Mouse (Mus musculus) erythroblast, embryonic 14.5 days (primary cell): ENCODE measurements around the gene Zfp366. TPM values are rescaled to one million over a fixed set of nuclear protein-coding genes. Genes with fewer than 3 reads are reported as not detected.

Experiments
- H3K27me3 ChIP-seq: 2 replicates; pipeline ENCODE4 v1.6.1; 2012; ENCODE audit warnings: inconsistent platforms; ENCODE audit not compliant: control insufficient read depth
- H3K36me3 ChIP-seq: 2 replicates; pipeline ENCODE4 v1.6.1; 2012; ENCODE audit warnings: mild to moderate bottlenecking, inconsistent platforms; ENCODE audit not compliant: control insufficient read depth
- H3K4me1 ChIP-seq: 2 replicates; pipeline ENCODE4 v1.6.1; 2012; ENCODE audit warnings: inconsistent platforms; ENCODE audit not compliant: control insufficient read depth
- H3K4me3 ChIP-seq: replicated peaks from 2 replicates; pipeline ENCODE3; 2012; ENCODE audit warnings: moderate library complexity, mild to moderate bottlenecking, inconsistent platforms
- H3K9me3 ChIP-seq: 2 replicates; pipeline ENCODE4 v1.6.1; 2012; ENCODE audit warnings: low read length, inconsistent platforms, mixed read lengths; ENCODE audit not compliant: control insufficient read depth
- GATA1 ChIP-seq: IDR thresholded peaks from 2 replicates; pipeline ENCODE4 v1.6.1; 2012; ENCODE audit warnings: low read length, inconsistent platforms, mixed read lengths
- TAL1 ChIP-seq: IDR thresholded peaks from 3 replicates; pipeline ENCODE4 v1.6.1; 2012; ENCODE audit warnings: low read length, inconsistent platforms, mixed read lengths
- polyA plus RNA-seq: library from polyadenylated mRNA; stranded (reverse); fragments of >175 nt; gene quantifications from 2 replicates; pipeline ENCODE4 v1.2.3, GENCODE M21; 2012

The Zfp366 gene
- polyA plus RNA-seq, 1 experiment = not detected

DNA sequence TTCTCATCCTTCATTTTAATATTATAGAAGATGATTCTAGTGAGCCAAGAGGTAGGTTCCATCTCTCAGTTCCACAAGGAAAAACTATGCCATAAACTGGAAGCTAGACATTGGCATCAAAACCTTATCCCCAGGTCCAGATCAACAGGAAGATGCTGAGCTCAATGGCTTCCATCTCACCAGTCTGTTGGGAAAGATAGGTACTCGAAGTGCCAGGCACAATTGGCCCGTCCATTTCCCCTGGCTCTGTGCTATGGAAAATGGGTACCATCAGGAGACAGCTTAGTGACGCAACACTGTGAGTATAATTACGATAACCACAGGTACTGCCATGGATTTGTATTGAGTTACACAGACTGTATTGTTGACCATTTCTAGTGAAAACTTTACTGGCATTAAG lies 72.3 kb downstream of the Zfp366 start:
- no peak overlapping the region for H3K4me3 ChIP-seq
- H3K27me3 ChIP-seq = no peaks in the 10 kb centered on the region
- no peaks in the 10 kb centered on the region for H3K4me1 ChIP-seq
- TF ChIP-seq TAL1 (no peak), GATA1 (no peak)
- no peaks in the 10 kb centered on the region for H3K9me3 ChIP-seq
- H3K36me3 ChIP-seq = no peaks in the 10 kb centered on the region

DNA sequence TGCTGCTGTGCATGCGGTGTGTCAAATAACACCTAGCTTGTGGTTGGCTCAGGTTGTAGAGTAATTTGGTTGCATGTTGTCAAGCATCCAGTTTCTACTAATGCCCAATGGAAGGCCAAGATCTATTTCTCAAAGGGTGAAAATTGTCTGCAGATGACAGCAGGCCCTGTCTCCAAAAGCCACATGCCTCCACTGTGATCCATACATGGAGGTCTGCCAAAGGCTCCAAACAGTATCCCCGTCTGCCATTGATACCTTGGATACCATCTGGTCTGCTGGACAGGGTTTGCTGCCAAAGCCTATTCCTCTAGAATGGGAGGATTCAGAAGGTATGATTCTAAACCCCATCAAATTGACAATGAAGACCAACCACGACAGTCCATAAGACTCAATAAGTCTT lies 74.1 kb downstream of the Zfp366 start:
- Histone ChIP-seq H3K27me3 (no peaks in the 10 kb centered on the region), H3K9me3 (no peaks in the 10 kb centered on the region), H3K4me1 (no peaks in the 10 kb centered on the region), H3K36me3 (no peaks in the 10 kb centered on the region), H3K4me3 (no peak overlapping the region)
- TF ChIP-seq TAL1 (no peak), GATA1 (no peak)

DNA sequence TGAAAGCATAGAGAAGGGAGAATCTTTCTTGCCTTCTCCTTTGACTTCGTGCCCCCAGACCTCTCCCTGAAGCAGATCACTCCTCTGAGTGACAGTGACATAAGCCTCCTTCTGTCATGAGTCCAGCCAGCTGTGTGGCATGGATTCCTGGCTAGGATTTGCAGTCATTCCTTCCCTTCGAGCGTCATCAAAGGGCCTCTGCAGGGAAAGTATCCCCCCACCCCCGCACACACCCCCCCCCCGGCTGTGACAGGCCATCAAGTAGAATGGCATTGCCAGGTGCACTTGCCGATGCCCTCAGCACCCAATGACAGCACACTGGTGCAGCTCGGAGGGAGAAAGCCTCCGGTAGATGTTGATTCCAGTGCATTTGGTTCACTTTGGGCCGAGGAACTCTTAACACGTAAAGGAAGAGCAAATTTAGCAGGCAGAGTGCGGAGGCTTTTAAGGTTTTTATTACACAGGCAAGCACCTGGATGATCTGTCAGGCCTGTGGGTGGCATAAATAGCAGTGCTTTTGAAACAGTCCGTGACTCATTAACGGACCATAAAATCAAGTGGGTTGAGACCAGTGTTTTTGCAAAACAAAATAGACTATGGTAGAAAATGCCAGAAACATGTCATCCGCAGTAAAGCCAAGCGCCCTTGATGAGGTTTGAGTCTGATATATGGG lies 75.0 kb downstream of the Zfp366 start:
- no peaks in the 10 kb centered on the region for H3K36me3 ChIP-seq
- H3K9me3 ChIP-seq = no peaks in the 10 kb centered on the region
- no peak overlapping the region for H3K4me3 ChIP-seq
- no peaks in the 10 kb centered on the region for H3K27me3 ChIP-seq
- no peaks in the 10 kb centered on the region for H3K4me1 ChIP-seq
- TF ChIP-seq TAL1 (no peak), GATA1 (no peak)

DNA sequence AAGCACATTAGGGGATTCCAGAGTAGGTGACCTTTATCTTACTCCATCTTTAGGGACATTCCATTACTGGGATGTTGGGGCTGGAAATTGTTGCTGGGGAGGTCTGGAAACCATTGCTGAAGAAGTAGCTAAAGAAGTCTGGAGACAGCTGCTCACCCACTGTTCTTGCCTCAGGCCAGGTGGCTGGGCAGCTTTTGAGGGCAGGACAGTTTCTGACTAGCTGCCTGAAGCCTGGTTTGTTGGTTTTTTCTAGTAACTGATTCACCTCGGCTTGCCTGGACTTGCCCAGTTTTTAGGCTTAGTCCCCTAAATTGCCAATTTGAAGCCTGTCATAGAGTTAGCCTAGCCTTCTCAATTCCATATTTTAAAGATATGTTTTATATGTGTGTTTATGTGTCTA lies 77.8 kb downstream of the Zfp366 start:
- Histone ChIP-seq H3K9me3 (no peaks in the 10 kb centered on the region), H3K4me3 (no peak overlapping the region), H3K4me1 (no peaks in the 10 kb centered on the region), H3K27me3 (no peaks in the 10 kb centered on the region), H3K36me3 (no peaks in the 10 kb centered on the region)
- TF ChIP-seq TAL1 = no peak
- TF ChIP-seq GATA1 = no peak

DNA sequence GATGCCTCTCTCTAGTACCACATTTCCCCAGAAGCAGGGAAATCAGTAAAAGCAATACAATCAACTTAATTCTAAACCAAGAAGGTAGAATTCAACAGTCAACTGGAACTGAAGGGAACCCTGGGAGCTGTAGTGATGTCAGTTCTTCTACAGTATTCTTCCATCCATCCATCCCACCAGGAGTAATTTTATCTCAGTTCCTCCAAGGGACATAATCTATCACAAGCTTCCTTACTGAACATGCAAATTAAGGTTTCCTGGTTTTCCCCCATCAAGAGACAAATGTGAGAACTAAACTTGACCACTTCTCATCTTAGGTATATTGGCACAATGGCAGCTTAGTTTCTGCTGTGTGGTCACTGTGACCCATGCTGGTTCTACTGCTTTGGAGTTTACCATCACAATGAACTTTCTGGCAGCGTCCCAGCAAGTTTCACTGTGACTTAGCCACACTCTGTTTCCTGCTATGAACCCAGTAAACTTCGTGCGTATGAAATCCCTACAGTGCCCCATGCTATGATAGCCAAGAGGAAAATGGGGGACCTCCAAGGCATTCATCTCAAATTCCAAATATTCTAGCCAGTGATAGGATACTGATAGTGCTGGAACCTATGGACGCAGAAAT lies 78.6 kb downstream of the Zfp366 start:
- Histone ChIP-seq H3K4me1 (no peaks in the 10 kb centered on the region), H3K9me3 (no peaks in the 10 kb centered on the region), H3K4me3 (no peak overlapping the region), H3K36me3 (no peaks in the 10 kb centered on the region), H3K27me3 (no peaks in the 10 kb centered on the region)
- TF ChIP-seq TAL1 = no peak

DNA sequence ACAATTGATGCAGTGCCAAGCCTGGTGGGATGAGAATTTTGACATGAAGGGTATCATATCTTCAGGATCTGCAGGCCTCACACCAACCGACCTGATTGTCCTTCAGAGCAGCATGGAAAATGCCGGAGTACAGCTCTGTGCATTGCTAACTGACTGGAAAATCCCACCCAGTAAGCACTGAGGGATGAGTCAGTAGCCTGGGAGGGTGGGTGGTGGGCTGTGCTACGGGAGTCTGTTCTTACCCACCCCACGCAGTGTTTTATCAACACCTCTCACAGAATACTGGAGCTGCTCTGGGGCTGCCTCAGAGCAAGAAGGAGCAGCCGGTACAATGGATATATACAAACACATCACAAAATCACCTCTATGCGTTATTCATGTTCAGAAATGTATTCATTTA lies 79.9 kb downstream of the Zfp366 start:
- Histone ChIP-seq H3K36me3 (no peaks in the 10 kb centered on the region), H3K9me3 (no peaks in the 10 kb centered on the region), H3K4me1 (no peaks in the 10 kb centered on the region), H3K4me3 (no peak overlapping the region), H3K27me3 (no peaks in the 10 kb centered on the region)
- TF ChIP-seq TAL1 = no peak
- TF ChIP-seq GATA1 = no peak

DNA sequence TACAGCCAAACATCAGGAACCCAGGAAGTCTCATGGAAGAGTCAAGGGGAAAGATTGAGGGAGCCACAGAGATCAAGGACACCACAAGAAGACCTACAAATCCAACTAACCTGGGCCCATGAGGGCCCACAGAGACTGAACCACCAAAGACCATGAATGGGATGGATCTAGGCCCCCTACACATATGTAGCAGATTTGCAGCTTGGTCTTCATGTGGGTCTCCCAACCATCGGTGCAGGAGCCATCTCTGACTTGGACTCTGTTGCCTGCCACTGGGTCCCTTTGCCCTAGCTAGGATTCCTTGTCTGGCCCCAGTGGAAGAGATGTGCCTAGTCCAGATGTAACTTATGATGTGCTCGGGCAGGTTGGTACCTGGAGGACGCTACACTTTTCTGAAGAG lies 87.4 kb downstream of the Zfp366 start:
- H3K27me3 ChIP-seq = no peaks in the 10 kb centered on the region
- TF ChIP-seq TAL1 (no peak), GATA1 (no peak)
- H3K4me3 ChIP-seq = no peak overlapping the region
- H3K4me1 ChIP-seq = no peaks in the 10 kb centered on the region
- no peaks in the 10 kb centered on the region for H3K36me3 ChIP-seq
- peaks cover 5% of the 10 kb centered on the region; the same call in 1 of the 2 replicates for H3K9me3 ChIP-seq

DNA sequence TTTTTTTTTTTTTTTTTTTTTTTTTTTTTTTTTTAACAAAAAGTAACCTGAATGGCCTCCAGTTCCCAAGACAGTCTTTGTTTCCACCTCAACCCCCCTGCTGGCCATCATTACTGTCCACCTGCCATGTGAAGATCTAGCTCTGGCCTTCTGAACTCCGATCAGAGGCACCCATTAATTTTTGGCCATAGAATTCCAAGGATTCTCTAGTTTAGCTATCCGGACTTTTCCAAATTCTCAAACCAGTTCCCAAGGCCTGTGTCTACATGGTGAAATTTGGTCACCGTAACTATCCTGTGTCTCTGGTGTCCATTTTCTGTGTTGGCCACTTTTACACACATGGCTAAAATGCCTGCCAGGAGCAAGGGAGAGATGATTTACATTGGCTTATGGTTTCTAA lies 92.9 kb downstream of the Zfp366 start:
- Histone ChIP-seq H3K4me1 (no peaks in the 10 kb centered on the region), H3K4me3 (no peak overlapping the region), H3K9me3 (0 out of 2 replicates have a peak, but pooled peaks cover 3% of the 10 kb centered on the region), H3K36me3 (no peaks in the 10 kb centered on the region), H3K27me3 (no peaks in the 10 kb centered on the region)
- TF ChIP-seq TAL1 = no peak
- no peak for TF ChIP-seq GATA1

DNA sequence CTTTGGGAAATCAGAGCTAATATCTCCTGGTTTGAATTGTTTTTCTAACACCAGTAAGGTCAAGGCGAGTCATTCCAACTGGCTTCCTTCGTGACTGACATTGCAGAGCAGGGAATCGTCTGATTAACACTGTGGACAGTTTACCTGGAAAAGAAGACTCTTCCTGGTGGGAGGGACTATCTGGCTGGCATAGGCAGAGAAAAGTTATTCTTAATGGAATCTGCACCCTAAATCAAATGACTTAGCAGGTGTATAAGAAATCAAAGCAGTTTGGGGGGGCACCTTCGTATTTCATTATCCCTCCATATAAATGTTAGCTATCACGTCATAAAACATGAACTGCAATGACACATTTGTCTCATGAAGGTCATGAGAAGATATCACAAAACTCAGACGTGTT lies 93.9 kb downstream of the Zfp366 start:
- Histone ChIP-seq H3K9me3 (0 out of 2 replicates have a peak, but pooled peaks cover 2% of the 10 kb centered on the region), H3K4me1 (no peaks in the 10 kb centered on the region), H3K36me3 (no peaks in the 10 kb centered on the region), H3K4me3 (no peak overlapping the region), H3K27me3 (no peaks in the 10 kb centered on the region)
- TF ChIP-seq TAL1 (no peak), GATA1 (no peak)
